Mouse (Mus musculus): ENCODE measurements around the gene Sbno2. TPM values are rescaled to one million over a fixed set of nuclear protein-coding genes. Genes with fewer than 3 reads are reported as not detected.

Sbno2 gene
- total RNA-seq, 2 experiments from 2014 or later, result 21.4 to 22.1 TPM

- DNase-seq (ENCODE audit: extremely low spot score in 1 of 2, low spot score in 2 of 2), result peak; percentile 75 to 77
- Histone ChIP-seq H3K4me3 (peak within 1 kb of the TSS; percentile 95), H3K27ac (peak within 1 kb of the TSS; percentile 100)
- intact Hi-C loops (cut with DNase I), result no loop called here
- peak; percentile 57 for TF ChIP-seq CTCF (IDR thresholded peaks at IDR 0.05)
These were observed 42.6 kb upstream of the Sbno2 start, which contains the start of gene Midn for GRCm38 (mm10) chr10:80147719-80148601. Gene Midn (plus strand): TSS chr10:80148272.

- no peak for TF ChIP-seq CTCF (IDR thresholded peaks at IDR 0.05)
- Histone ChIP-seq H3K27ac (peak overlapping the region; percentile 100), H3K4me3 (peak overlapping the region; percentile 95)
- intact Hi-C loops (cut with DNase I), result no loop called here
- DNase-seq (ENCODE audit: extremely low spot score in 1 of 2, low spot score in 2 of 2), result peak in 1 of 2 experiments; percentile 24
These were observed 41.9 kb upstream of the Sbno2 start for GRCm38 (mm10) chr10:80147146-80147718.

DNA sequence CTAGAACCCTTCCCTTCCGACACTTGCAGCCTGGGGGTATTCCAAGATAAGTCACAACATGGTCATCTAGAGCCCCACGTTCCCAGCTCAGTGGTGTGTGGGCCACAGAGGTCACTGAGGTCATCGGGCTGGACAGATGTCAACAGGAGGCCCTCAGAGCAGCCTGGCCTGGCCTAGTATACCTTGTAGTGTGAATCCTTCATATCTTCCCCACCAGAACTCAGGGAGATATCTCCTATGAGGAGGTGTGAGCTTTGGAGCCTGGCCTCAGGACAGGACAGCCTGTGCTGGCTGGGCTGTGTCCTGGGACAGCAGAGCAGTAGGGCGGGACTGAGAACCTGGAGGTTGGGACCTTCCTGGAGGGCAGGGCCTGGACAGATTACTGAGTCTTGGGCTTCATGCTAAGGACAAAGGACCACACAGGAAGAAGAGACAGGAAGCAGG lies 41.2 kb upstream of the Sbno2 start:
- no peak for DNase-seq (ENCODE audit: extremely low spot score in 1 of 2, low spot score in 2 of 2)
- intact Hi-C loops (cut with DNase I), result no loop called here
- H3K27ac ChIP-seq, result peak overlapping the region; percentile 76; the same call in 1 of the 2 replicates
- no peak for TF ChIP-seq CTCF (IDR thresholded peaks at IDR 0.05)
- H3K4me3 ChIP-seq, result no peak overlapping the region

GRCm38 (mm10) chr10:80145896-80146295 lies 40.5 kb upstream of the Sbno2 start:
- TF ChIP-seq CTCF (IDR thresholded peaks at IDR 0.05), result no peak
- H3K4me3 ChIP-seq, result no peak overlapping the region
- peak in 1 of 2 experiments; percentile 36 for DNase-seq (ENCODE audit: extremely low spot score in 1 of 2, low spot score in 2 of 2)
- intact Hi-C loops (cut with DNase I), result no loop called here
- H3K27ac ChIP-seq, result peak overlapping the region; percentile 76

DNA sequence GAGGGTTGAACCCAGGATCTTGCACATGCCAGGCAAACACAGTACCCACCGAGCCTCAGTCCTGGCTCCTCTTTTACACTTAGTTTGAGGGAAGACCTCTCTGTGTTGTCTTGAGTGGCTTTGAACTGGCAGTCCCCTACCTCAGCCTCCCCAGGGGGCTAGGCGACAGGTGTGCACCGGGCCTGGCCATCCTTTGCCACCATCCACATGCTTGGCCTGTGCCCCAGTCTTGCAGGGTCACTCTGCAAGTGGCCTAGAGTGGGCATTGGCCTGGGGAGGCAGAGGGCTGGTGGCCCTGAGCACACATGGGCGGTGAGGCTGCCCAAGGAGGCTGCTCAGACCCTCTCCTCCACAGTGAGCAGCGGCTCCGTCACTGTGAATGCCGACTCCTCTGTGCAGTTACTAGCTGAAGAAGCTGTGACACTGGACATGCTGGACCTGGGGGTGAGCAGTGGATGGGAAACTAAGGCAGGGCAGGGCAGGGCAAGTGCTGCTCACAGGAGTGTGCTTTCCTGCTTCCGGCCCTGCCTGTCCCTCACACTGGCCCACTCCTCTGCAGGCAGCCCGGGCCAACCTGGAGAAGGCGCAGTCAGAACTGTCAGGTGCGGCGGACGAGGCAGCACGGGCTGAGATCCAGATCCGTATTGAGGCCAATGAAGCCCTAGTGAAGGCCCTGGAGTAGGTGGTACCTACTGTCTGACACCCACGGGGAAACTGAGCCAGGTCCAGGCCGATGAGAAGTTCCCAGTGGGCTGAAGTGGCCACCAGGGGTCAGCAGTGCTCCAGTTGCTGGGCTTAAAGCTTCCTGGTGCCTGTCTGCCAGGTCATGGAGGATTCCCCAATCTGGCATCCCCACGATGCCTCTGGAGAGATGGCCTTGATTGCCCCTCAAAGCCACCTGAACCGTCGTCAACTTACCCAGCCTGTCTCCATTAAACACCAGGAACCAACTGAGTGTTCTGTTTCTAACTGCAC lies 39.8 kb upstream of the Sbno2 start:
- peak overlapping the region; percentile 14; the same call in 1 of the 2 replicates for H3K4me3 ChIP-seq
- peak overlapping the region; percentile 76 for H3K27ac ChIP-seq
- peak in 1 of 2 experiments; percentile 74 for DNase-seq (ENCODE audit: extremely low spot score in 1 of 2, low spot score in 2 of 2)
- TF ChIP-seq CTCF (IDR thresholded peaks at IDR 0.05), result peak; percentile 84
- intact Hi-C loops (cut with DNase I), result no loop called here

- intact Hi-C loops (cut with DNase I), result no loop called here
- peak overlapping the region; percentile 68; the same call in 1 of the 2 replicates for H3K4me3 ChIP-seq
- no peak overlapping the region for H3K27ac ChIP-seq
- DNase-seq (ENCODE audit: extremely low spot score in 1 of 2, low spot score in 2 of 2), result no peak
- no peak for TF ChIP-seq CTCF (IDR thresholded peaks at IDR 0.05)
These were observed 38.8 kb upstream of the Sbno2 start for GRCm38 (mm10) chr10:80144159-80144558.

DNA sequence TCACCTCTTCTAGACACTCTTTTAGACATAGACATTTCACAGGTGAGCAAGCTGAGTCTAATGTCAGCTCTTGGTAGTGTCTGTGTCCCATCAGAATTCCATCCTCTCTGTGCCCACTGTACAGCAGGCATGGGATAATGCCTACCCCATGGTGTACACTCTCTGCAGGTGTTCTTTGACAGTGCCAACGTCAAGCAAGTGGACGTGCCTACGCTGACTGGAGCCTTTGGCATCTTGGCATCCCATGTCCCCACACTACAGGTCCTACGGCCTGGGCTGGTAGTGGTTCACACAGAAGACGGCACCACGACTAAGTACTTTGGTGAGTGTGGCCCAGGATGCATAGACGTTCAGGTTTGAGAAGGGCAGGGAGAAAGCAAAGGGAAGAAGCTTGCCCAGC lies 38.3 kb upstream of the Sbno2 start:
- intact Hi-C loops (cut with DNase I), result no loop called here

GRCm38 (mm10) chr10:80142530-80142925 lies 37.2 kb upstream of the Sbno2 start:
- Histone ChIP-seq H3K4me3 (peak overlapping the region; percentile 68), H3K27ac (peak overlapping the region; percentile 96)
- no peak for TF ChIP-seq CTCF (IDR thresholded peaks at IDR 0.05)
- intact Hi-C loops (cut with DNase I), result no loop called here
- DNase-seq (ENCODE audit: extremely low spot score in 1 of 2, low spot score in 2 of 2), result no peak

More for the DNA sequence above, 38.3 kb upstream of the Sbno2 start:
- DNase-seq (ENCODE audit: extremely low spot score in 1 of 2, low spot score in 2 of 2), result no peak
- H3K4me3 ChIP-seq, result peak overlapping the region; percentile 68
- no peak overlapping the region for H3K27ac ChIP-seq
- no peak for TF ChIP-seq CTCF (IDR thresholded peaks at IDR 0.05)

DNA sequence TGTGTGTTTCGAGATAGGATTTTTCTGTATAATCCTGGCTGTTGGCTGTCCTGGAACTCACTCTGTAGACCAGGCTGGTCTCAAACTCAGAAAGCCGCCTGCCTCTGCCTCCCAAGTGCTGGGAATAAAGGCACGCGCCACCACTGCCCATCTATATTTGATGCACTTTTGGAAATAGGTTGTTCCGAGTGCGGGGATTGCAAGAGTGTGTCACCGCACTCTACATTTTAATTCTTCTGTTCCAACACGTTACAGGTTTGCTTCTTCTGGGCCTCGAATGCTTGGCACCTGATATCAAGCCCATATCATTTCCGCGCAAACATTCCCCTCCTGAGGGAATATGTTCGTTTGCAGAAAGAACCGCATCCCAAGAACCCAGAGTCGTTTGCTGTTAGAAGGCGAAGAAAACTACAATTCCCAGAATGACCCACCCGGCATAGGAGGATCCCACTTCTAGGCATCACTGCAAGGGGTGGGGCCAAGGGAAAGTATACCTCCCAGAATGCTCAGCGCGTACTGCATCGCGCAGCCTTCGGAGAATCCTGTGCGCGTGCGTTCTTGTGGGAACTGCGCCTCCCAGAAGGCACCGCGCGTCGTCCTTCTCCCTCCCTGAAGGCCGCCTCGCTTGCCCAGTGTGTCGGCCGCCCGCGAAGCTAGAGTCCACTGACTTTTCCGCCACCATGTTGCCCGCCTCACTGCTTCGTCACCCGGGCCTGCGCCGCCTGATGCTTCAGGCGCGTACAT lies 36.6 kb upstream of the Sbno2 start:
- TF ChIP-seq CTCF (IDR thresholded peaks at IDR 0.05), result no peak
- H3K27ac ChIP-seq, result peak overlapping the region; percentile 96
- peak; percentile 89 to 94 for DNase-seq (ENCODE audit: extremely low spot score in 1 of 2, low spot score in 2 of 2)
- intact Hi-C loops (cut with DNase I), result no loop called here
- peak overlapping the region; percentile 68 for H3K4me3 ChIP-seq

DNA sequence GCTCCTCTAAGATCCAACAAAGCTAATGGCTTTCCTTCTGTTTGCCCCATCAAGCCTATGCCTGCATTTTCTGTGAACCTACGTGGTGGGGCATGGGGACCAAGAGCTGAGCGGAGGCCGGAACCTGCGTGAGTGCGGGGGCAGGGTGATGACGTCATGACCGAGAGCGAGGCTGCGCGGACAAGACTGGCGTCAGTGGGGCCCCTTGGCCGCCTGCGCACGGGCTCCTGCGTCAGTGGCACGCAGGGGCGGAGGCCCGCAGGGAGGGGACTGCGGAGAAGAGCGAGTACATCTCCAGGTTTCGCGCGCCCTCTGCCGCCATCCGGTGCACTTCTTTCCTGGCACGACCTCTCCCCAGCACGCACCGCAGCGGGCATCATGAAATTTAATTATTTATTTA lies 35.9 kb upstream of the Sbno2 start:
- H3K27ac ChIP-seq, result peak overlapping the region; percentile 96
- peak overlapping the region; percentile 68 for H3K4me3 ChIP-seq
- peak; percentile 98 to 99 for DNase-seq (ENCODE audit: extremely low spot score in 1 of 2, low spot score in 2 of 2)
- intact Hi-C loops (cut with DNase I), result no loop called here
- TF ChIP-seq CTCF (IDR thresholded peaks at IDR 0.05), result peak; percentile 62

DNA sequence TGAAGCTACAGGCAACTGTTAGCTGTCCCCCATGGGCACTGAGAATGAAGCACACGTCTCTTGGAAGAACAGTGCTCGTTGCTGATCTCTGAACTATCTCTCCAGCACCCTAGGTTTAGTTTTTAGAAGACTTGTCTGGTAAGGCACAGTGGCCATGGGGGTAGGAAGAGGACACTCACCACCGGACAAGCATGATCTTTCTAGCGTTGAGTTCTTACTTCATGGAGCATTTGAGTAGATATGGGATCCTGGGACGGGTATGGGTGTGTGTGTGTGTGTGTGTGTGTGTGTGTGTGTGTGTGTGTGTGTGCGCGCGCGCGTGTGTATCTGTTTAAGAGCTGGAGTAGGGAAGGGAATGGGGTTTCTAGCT lies 35.3 kb upstream of the Sbno2 start, which contains the start of gene Cbarp:
TSS of gene Cbarp (minus strand) at position 170 of the 370 bp plus-strand sequence.
- peak within 1 kb of the TSS; percentile 68 for H3K4me3 ChIP-seq
- H3K27ac ChIP-seq, result peak within 1 kb of the TSS; percentile 99
- intact Hi-C loops (cut with DNase I), result no loop called here
- no peak for DNase-seq (ENCODE audit: extremely low spot score in 1 of 2, low spot score in 2 of 2)
- no peak for TF ChIP-seq CTCF (IDR thresholded peaks at IDR 0.05)
